Mouse (Mus musculus) liver, adult 2 months (tissue): ENCODE data around the gene Gak. TPM values are rescaled to one million over a fixed set of nuclear protein-coding genes. Genes with fewer than 3 reads are reported as not detected.

ENCODE experiments used
- DNase-seq: peaks from one replicate; pipeline ENCODE4 v3.0.0-alpha.2; 2011; ENCODE audit warnings: low read depth, low spot score; ENCODE audit errors: extremely low read depth
- H3K27ac ChIP-seq: fragments of 200-500 bp; replicated peaks from 2 replicates; pipeline ENCODE4 v1.5.1; 2012; ENCODE audit warnings: low read depth, mild to moderate bottlenecking, control low read depth, inconsistent platforms, low read length; ENCODE audit not compliant: insufficient read depth
- H3K27me3 ChIP-seq: fragments of 200-500 bp; 2 replicates; pipeline ENCODE4 v1.6.1; 2012; ENCODE audit warnings: mild to moderate bottlenecking, moderate library complexity, low read length, inconsistent platforms; ENCODE audit not compliant: control insufficient read depth, insufficient read depth
- H3K36me3 ChIP-seq: fragments of 200-500 bp; 2 replicates; pipeline ENCODE4 v1.6.1; 2012; ENCODE audit warnings: low read length, inconsistent platforms; ENCODE audit not compliant: control insufficient read depth, insufficient read depth
- H3K4me1 ChIP-seq: fragments of 200-500 bp; 2 replicates; pipeline ENCODE4 v1.6.1; 2011; ENCODE audit warnings: low read length; ENCODE audit not compliant: control insufficient read depth, insufficient read depth
- H3K4me3 ChIP-seq: fragments of 200-500 bp; 2 replicates; pipeline ENCODE4 v1.5.1; 2011; ENCODE audit warnings: low read depth, mild to moderate bottlenecking, control low read depth, low read length, moderate library complexity; ENCODE audit not compliant: insufficient read depth
- H3K79me2 ChIP-seq: fragments of 200-500 bp; 2 replicates; pipeline ENCODE4 v1.6.1; 2012; ENCODE audit warnings: inconsistent platforms, mild to moderate bottlenecking, low read length, moderate library complexity; ENCODE audit not compliant: control insufficient read depth, insufficient read depth
- H3K9ac ChIP-seq: fragments of 200-500 bp; 2 replicates; pipeline ENCODE4 v1.6.1; 2012; ENCODE audit warnings: low read depth, mild to moderate bottlenecking, control low read depth, inconsistent platforms, low read length
- CTCF ChIP-seq: fragments of 200-500 bp; IDR thresholded peaks from 2 replicates; pipeline ENCODE4 v1.5.1; 2011; ENCODE audit warnings: low read depth, low read length, control low read depth
- POLR2A ChIP-seq: fragments of 200-500 bp; IDR thresholded peaks from 2 replicates; pipeline ENCODE4 v1.6.1; 2011; ENCODE audit warnings: low read length, control low read depth; ENCODE audit not compliant: insufficient read depth; ENCODE audit errors: extremely low read depth
- WGBS: fragments of 180-500 bp; shearing (Covaris S2); methylation state at CpG from one replicate; pipeline ENCODE4 v1.1.7; 2018; 5-methylcytosine and 5-hydroxymethylcytosine counted together
- polyA plus RNA-seq: library from polyadenylated mRNA; depleted of rRNA; stranded (reverse); fragments of >200 nt; gene quantifications from 2 replicates; pipeline ENCODE4 v1.2.3, GENCODE M21; 2012
- total RNA-seq: library from RNA; depleted of rRNA; stranded (reverse); fragments of >200 nt; gene quantifications from 2 replicates; pipeline ENCODE4 v1.2.3, GENCODE M21; 2014

Gene Gak
- total and polyA plus RNA-seq, 2 experiments = 32.7 to 54.7 TPM

DNA sequence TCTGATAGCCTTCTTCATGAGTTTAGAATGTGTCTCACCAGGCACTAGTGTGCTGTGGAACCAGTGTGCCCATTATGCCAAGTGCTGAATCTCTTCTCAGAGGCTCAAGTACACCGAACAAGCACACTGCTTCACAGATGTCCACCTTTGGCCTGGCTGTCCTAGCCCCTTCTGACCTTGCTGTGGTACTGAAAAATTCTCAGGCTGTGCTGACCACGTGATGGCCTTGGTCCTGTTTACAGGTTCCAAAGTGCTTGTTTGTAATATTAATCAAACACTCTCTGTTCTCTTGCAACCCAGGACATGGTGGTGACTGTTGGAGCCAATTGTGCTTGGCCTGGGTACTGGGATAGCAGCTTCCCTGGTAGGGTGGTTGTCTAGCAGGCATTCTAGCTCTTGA lies 45.1 kb upstream of the Gak start:
- peaks cover 12% of the 10 kb centered on the region; the same call in 1 of the 2 replicates for H3K79me2 ChIP-seq
- peak overlapping the region; percentile 70 for H3K4me3 ChIP-seq
- TF ChIP-seq CTCF = no peak
- TF ChIP-seq POLR2A = peak; percentile 75; the same call in 1 of the 2 replicates
- peak overlapping the region; percentile 99 for H3K27ac ChIP-seq
- DNase-seq = peak; percentile 100
- peak overlapping the region; percentile 88 for H3K9ac ChIP-seq
- H3K4me1 ChIP-seq = peaks cover 30% of the 10 kb centered on the region
- H3K36me3 ChIP-seq = no peaks in the 10 kb centered on the region; the same call in 1 of the 2 replicates
- WGBS = 28% methylated on average over 2 of the region's 2 CpGs
- H3K27me3 ChIP-seq = no peaks in the 10 kb centered on the region

DNA sequence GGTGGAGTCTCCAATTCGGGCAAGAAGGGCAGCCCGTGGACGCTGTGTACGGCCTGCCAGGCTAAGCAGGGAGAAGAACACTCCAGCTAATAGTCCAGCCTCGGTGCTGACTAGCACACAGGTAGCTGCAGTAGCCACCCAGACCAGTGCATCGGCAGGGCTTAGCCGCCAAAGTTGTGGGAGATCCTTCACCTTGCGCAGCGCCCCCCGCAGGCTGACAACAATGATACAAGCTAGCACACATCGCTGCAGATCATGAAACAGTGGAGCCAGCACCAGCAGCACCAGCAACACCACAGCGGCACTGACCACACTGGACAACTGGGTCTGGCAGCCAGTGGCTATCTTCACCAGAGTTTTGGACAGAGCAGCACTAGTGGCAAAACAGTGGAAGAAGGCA lies 42.2 kb upstream of the Gak start:
- Histone ChIP-seq H3K4me3 (peak overlapping the region; percentile 3; the same call in 1 of the 2 replicates), H3K9ac (peak overlapping the region; percentile 88), H3K27me3 (no peaks in the 10 kb centered on the region), H3K79me2 (peaks cover 12% of the 10 kb centered on the region; the same call in 1 of the 2 replicates), H3K4me1 (peaks cover 35% of the 10 kb centered on the region), H3K36me3 (no peaks in the 10 kb centered on the region; the same call in 1 of the 2 replicates), H3K27ac (peak overlapping the region; percentile 97)
- WGBS = 72% methylated on average over 12 of the region's 12 CpGs
- no peak for TF ChIP-seq POLR2A
- TF ChIP-seq CTCF = peak; percentile 58
- no peak for DNase-seq

DNA sequence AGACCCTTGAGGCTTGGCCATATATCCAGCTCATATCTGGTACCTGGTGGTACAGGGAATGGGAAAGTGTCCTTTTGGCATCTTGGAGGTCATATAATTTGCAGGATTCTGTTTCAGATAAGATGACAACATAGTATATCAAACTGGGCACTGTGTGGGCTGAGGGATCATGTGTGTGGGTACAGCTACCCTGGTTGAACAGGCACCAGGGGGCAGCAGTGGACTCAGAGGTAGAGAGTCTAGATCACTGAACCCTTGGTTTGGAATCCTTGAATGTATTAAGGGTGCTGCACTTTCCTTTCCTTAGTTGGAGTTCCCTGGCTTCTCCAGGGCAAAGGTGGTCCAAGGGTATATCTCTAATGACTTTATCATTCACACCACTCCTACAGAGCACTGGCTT lies 41.2 kb upstream of the Gak start:
- DNase-seq = peak; percentile 76
- no peaks in the 10 kb centered on the region; the same call in 1 of the 2 replicates for H3K36me3 ChIP-seq
- H3K27ac ChIP-seq = no peak overlapping the region; the same call in 1 of the 2 replicates
- peaks cover 34% of the 10 kb centered on the region for H3K4me1 ChIP-seq
- no peak overlapping the region for H3K4me3 ChIP-seq
- no peak overlapping the region for H3K9ac ChIP-seq
- TF ChIP-seq CTCF = peak; percentile 76
- no peak for TF ChIP-seq POLR2A
- no peaks in the 10 kb centered on the region for H3K27me3 ChIP-seq
- peaks cover 12% of the 10 kb centered on the region; the same call in 1 of the 2 replicates for H3K79me2 ChIP-seq

DNA sequence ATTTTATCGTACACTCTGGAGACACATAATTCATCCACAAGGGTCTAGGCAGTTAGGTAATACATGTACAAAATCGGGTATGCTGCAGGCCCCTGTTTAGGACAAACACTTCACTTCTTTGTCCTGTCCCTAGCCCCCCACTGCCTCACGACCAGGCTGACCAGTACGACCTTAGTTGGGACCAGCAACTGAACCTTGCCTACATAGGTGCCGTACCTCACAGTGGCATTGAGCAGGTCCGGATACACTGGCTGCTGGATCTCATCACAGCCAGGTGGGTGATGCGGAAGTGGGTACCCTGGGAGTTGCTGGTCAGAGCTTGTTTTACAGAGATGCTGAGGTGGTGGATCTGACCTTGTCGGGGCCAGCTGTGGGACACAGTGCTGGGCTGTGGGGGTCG lies 40.4 kb upstream of the Gak start:
- DNase-seq = peak; percentile 53
- peak overlapping the region; percentile 92; the same call in 1 of the 2 replicates for H3K27ac ChIP-seq
- WGBS = 30% methylated on average over 9 of the region's 9 CpGs
- no peak for TF ChIP-seq CTCF
- no peak for TF ChIP-seq POLR2A
- H3K27me3 ChIP-seq = no peaks in the 10 kb centered on the region
- H3K36me3 ChIP-seq = no peaks in the 10 kb centered on the region; the same call in 1 of the 2 replicates
- H3K4me3 ChIP-seq = no peak overlapping the region
- H3K4me1 ChIP-seq = peaks cover 31% of the 10 kb centered on the region
- peak overlapping the region; percentile 25 for H3K9ac ChIP-seq
- H3K79me2 ChIP-seq = peaks cover 12% of the 10 kb centered on the region; the same call in 1 of the 2 replicates

DNA sequence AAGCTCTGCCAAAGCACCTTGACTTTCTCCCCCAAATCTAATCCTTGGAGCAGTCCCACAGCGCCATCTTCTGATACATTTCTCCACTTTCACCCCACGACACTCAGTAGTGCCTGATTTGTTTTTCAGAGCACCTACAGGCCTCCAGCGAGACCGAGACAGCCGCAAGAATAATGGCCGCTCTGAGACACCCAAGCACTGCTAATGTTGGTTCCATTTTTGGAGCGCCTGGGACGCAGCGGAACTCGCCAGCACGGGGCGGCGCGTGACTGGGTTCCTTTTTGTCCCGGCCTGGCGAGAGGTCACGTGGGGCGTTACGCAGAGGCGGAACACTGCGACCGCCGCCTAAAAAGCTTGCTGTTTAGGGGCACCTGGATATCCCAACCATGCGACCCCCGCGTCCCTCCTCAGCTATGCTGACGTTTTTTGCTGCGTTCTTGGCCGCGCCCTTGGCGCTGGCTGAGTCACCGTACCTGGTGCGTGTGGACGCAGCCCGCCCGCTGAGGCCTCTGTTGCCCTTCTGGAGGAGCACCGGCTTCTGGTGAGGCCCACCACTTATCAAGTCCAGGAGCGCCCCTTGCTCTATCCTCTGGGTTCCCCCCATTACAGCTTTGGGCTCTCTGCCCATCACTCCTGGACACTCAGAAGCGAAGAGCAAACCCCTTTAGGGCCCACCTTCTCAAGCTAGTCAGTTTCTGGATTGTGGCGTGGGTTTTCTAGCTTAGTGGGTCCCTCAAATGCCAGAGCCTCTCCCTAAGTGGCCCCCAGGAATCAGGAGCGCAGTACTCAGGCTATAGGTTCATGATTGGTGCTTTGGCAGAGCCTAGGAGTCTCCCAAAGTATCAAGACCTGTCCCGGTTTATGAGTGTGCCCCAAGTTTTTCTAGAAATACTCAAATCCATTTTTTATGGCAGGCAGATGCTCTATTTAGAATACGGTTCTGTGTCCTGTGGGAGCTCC lies 39.7 kb upstream of the Gak start, which contains the start of gene Dgkq:
Gene Dgkq (minus strand): TSS at position 696 of the 960 bp plus-strand sequence.
- TF ChIP-seq CTCF (no peak), POLR2A (peak; percentile 79; the same call in 1 of the 2 replicates)
- peaks cover 31% of the 10 kb centered on the region for H3K4me1 ChIP-seq
- H3K4me3 ChIP-seq = peak within 1 kb of the TSS; percentile 81
- H3K27me3 ChIP-seq = no peaks in the 10 kb centered on the region
- 1% methylated on average over 43 of the region's 43 CpGs for WGBS
- peak within 1 kb of the TSS; percentile 92 for H3K27ac ChIP-seq
- peak within 1 kb of the TSS; percentile 93 for H3K9ac ChIP-seq
- DNase-seq = peak; percentile 86
- peaks cover 12% of the 10 kb centered on the region; the same call in 1 of the 2 replicates for H3K79me2 ChIP-seq
- no peaks in the 10 kb centered on the region; the same call in 1 of the 2 replicates for H3K36me3 ChIP-seq
